Mouse (Mus musculus) cerebellum, adult 2 months (tissue): ENCODE data around the gene Apba2.

Source experiments
- CTCF ChIP-seq: fragments of 200-500 bp; IDR thresholded peaks from 2 replicates; pipeline ENCODE4 v1.5.1; 2011; ENCODE audit warnings: low read depth, mild to moderate bottlenecking, control low read depth, low read length, moderate library complexity, borderline replicate concordance; ENCODE audit not compliant: insufficient read depth
- POLR2A ChIP-seq: fragments of 200-500 bp; IDR thresholded peaks from 2 replicates; pipeline ENCODE4 v1.6.1; 2011; ENCODE audit warnings: low read length, control low read depth, borderline replicate concordance; ENCODE audit not compliant: insufficient read depth

DNA sequence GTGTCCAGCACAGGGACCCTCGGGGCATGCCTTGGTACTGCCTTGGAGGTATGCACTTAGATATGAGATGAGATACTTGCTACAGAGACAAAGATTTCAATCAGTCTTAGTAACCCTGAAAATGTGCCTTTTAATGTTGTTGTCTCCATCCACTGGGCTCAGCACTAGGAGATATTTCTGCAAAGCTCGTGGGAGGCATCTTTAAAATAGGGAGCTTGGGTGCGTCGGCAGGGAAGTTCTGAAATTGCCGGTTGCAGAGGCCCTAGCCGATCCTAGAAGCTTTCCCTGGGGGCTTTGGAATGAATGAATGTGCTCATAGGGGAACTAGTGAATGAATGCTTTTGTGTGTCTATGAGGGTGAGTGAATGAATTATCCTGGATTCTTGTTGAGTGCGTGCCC lies 242.1 kb downstream of the Apba2 start:
- TF ChIP-seq POLR2A (no peak), CTCF (no peak)
